Mouse (Mus musculus): ENCODE measurements around the gene Hist1h2aa. TPM values are rescaled to one million over a fixed set of nuclear protein-coding genes. Genes with fewer than 3 reads are reported as not detected.

Gene Hist1h2aa
- polyA plus RNA-seq, 1 experiment from 2014 or later, result not detected

DNA sequence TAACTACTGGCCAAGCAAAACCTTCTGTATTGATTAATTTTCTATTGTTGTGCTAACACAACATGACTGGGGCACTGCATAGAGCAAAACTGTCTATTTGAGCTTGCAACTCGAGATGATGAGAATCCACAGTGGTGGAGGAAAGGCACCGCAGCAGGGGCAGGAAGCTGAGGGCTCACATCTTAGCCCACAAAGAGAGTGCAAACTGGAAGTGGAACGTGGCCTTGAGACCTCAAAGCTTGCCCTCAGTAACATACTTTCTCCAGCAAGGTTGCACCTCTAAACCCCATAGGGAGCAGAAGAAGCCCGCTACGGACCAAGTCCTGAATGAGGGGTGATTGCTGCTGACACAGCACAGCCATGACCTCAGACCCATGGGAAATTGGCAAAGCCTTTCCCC, 24.1 kb upstream of the Hist1h2aa start:
- no peaks in the 10 kb centered on the region for H3K4me1 ChIP-seq (ENCODE audit: control insufficient read depth, insufficient read depth, low read length)
- H3K9ac ChIP-seq (replicated peaks; ENCODE audit: low read length), result no peak overlapping the region
- WGBS, result 61% methylated on average over 5 of the region's 5 CpGs
- no peak overlapping the region for H3K4me3 ChIP-seq (ENCODE audit: low read depth, low read length)
- H3K27ac ChIP-seq (replicated peaks; ENCODE audit: low read depth, low read length), result no peak overlapping the region
- DNase-seq (ENCODE audit: low spot score), result no peak
- no peaks in the 10 kb centered on the region for H3K27me3 ChIP-seq (ENCODE audit: control insufficient read depth, insufficient read depth, low read length)
- H3K9me3 ChIP-seq (replicated peaks; ENCODE audit: control insufficient read depth, low read length), result no peaks in the 10 kb centered on the region
- no peak for ATAC-seq (replicated peaks; ENCODE audit: insufficient number of reproducible peaks, low FRiP score, low TSS enrichment, low read depth)
- H3K4me2 ChIP-seq (ENCODE audit: low read depth, low read length), result no peak overlapping the region
- H3K36me3 ChIP-seq (replicated peaks; ENCODE audit: control insufficient read depth, insufficient read depth, low read depth, low read length), result no peaks in the 10 kb centered on the region

- Histone ChIP-seq H3K27ac (replicated peaks; ENCODE audit: low read depth, low read length) (no peak overlapping the region), H3K4me2 (ENCODE audit: low read depth, low read length) (no peak overlapping the region), H3K9me3 (replicated peaks; ENCODE audit: control insufficient read depth, low read length) (no peaks in the 10 kb centered on the region), H3K4me1 (ENCODE audit: control insufficient read depth, insufficient read depth, low read length) (no peaks in the 10 kb centered on the region), H3K27me3 (ENCODE audit: control insufficient read depth, insufficient read depth, low read length) (no peaks in the 10 kb centered on the region), H3K4me3 (ENCODE audit: low read depth, low read length) (no peak overlapping the region), H3K9ac (replicated peaks; ENCODE audit: low read length) (no peak overlapping the region), H3K36me3 (replicated peaks; ENCODE audit: control insufficient read depth, insufficient read depth, low read depth, low read length) (no peaks in the 10 kb centered on the region)
- no peak for DNase-seq (ENCODE audit: low spot score)
- WGBS, result 82% methylated on average over 5 of the region's 5 CpGs
- no peak for ATAC-seq (replicated peaks; ENCODE audit: insufficient number of reproducible peaks, low FRiP score, low TSS enrichment, low read depth)
Observed at GRCm38 (mm10) chr13:23911335-23911734, 22.9 kb upstream of the Hist1h2aa start.

DNA sequence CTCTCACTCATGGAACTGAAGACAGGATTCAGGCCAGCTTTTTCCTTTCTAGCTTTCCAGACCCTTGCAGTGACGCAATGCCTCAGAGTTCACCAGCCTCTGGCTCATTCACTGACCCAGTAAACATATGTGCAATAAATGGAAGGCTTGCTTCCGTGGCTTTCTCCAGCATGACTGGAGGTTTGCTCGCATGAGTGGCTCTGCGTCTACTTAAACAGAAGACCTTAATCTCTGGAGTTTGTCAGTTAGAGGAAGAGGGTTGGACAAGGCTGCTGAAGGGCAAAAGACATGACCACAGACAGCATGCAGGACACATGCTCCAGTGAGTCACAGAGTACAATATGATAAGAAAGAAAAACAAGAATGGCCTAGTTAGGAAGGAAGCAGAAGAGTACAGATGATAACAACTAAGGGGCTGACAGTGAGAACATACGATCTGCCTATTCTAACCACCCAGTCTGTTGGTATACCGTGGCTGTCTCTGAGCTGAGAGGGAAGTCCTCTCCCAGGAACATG, 20.4 kb upstream of the Hist1h2aa start:
- Histone ChIP-seq H3K4me2 (ENCODE audit: low read depth, low read length) (no peak overlapping the region), H3K4me1 (ENCODE audit: control insufficient read depth, insufficient read depth, low read length) (no peaks in the 10 kb centered on the region), H3K9ac (replicated peaks; ENCODE audit: low read length) (no peak overlapping the region), H3K9me3 (replicated peaks; ENCODE audit: control insufficient read depth, low read length) (no peaks in the 10 kb centered on the region), H3K27me3 (ENCODE audit: control insufficient read depth, insufficient read depth, low read length) (no peaks in the 10 kb centered on the region), H3K4me3 (ENCODE audit: low read depth, low read length) (no peak overlapping the region), H3K36me3 (replicated peaks; ENCODE audit: control insufficient read depth, insufficient read depth, low read depth, low read length) (no peaks in the 10 kb centered on the region), H3K27ac (replicated peaks; ENCODE audit: low read depth, low read length) (no peak overlapping the region)
- WGBS, result 65% methylated on average over 6 of the region's 6 CpGs
- ATAC-seq (replicated peaks; ENCODE audit: insufficient number of reproducible peaks, low FRiP score, low TSS enrichment, low read depth) (no peak), DNase-seq (ENCODE audit: low spot score) (no peak)

DNA sequence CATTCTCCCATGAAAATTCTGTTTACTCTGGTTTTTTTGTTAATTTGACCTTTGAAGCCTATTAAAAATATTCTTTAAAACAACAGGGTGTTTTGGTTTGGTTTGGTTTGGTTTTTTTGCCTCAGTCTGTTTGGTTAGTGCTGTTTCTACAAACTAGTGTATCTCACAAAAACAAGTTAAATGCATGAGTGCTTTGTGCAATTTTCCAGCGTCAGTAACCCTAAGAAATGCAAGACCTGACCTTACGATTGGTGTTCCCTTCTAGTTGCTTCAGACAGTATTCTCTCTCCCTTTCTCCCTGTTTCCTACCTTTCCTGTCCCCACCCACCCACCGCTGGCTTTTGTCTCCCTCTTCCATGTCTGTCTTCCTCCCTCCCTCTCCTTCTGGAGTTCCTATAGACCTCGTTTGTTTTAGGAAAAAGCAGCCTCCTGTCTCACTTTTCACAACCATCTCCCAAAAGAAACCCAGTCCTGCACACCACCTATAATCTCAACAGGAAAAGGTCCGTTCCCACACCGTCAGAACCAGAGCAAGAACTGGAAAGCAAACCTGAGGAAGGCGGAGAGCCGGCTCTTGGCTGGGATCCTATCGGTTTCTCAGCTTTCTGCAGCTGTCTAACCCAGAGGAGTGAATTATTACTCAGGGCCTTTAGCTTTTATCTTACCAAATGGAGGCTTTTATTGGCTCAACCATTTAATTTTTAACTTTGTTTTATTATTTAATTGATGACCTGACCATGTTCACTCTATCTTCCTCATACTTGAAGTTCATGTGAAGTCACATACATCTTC, 19.7 kb upstream of the Hist1h2aa start, which contains the start of gene Slc17a4:
Gene Slc17a4, minus strand, starts transcription at position 634 of the 792 bp plus-strand sequence.
- Histone ChIP-seq H3K9ac (replicated peaks; ENCODE audit: low read length) (no peak within 1 kb of the TSS), H3K4me2 (ENCODE audit: low read depth, low read length) (no peak within 1 kb of the TSS), H3K27me3 (ENCODE audit: control insufficient read depth, insufficient read depth, low read length) (no peaks in the 10 kb centered on the region), H3K36me3 (replicated peaks; ENCODE audit: control insufficient read depth, insufficient read depth, low read depth, low read length) (no peaks in the 10 kb centered on the region), H3K27ac (replicated peaks; ENCODE audit: low read depth, low read length) (no peak within 1 kb of the TSS), H3K9me3 (replicated peaks; ENCODE audit: control insufficient read depth, low read length) (no peaks in the 10 kb centered on the region), H3K4me1 (ENCODE audit: control insufficient read depth, insufficient read depth, low read length) (no peaks in the 10 kb centered on the region), H3K4me3 (ENCODE audit: low read depth, low read length) (no peak within 1 kb of the TSS)
- no peak for DNase-seq (ENCODE audit: low spot score)
- 76% methylated on average over 9 of the region's 9 CpGs for WGBS
- ATAC-seq (replicated peaks; ENCODE audit: insufficient number of reproducible peaks, low FRiP score, low TSS enrichment, low read depth), result no peak

DNA sequence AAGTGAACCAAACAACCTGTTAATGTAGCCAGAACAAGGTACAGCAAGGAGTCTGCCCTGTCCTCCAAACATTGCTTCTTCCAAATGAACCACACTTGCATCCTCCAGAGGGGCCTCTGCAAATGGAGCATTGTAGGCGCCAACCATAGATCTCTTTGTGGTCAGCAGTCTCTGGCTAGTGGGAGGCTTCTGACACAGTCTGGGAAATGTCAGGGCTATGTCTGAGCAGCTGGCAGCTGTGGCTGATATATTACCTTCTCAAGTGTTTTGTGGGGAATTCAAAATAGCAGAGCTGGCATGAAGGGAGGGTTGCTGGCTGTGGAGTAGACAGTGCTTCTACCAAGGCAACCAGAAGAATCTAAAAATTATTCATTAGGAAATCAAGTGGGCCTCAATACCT, 18.1 kb upstream of the Hist1h2aa start:
- DNase-seq (ENCODE audit: low spot score) (no peak), ATAC-seq (replicated peaks; ENCODE audit: insufficient number of reproducible peaks, low FRiP score, low TSS enrichment, low read depth) (no peak)
- Histone ChIP-seq H3K4me1 (ENCODE audit: control insufficient read depth, insufficient read depth, low read length) (no peaks in the 10 kb centered on the region), H3K27ac (replicated peaks; ENCODE audit: low read depth, low read length) (no peak overlapping the region), H3K27me3 (ENCODE audit: control insufficient read depth, insufficient read depth, low read length) (no peaks in the 10 kb centered on the region), H3K36me3 (replicated peaks; ENCODE audit: control insufficient read depth, insufficient read depth, low read depth, low read length) (no peaks in the 10 kb centered on the region), H3K4me2 (ENCODE audit: low read depth, low read length) (no peak overlapping the region), H3K4me3 (ENCODE audit: low read depth, low read length) (no peak overlapping the region), H3K9me3 (replicated peaks; ENCODE audit: control insufficient read depth, low read length) (no peaks in the 10 kb centered on the region), H3K9ac (replicated peaks; ENCODE audit: low read length) (no peak overlapping the region)
- 81% methylated on average over 1 of the region's 1 CpGs for WGBS

GRCm38 (mm10) chr13:23917674-23918073, 16.6 kb upstream of the Hist1h2aa start:
- DNase-seq (ENCODE audit: low spot score), result no peak
- Histone ChIP-seq H3K27me3 (ENCODE audit: control insufficient read depth, insufficient read depth, low read length) (no peaks in the 10 kb centered on the region), H3K9me3 (replicated peaks; ENCODE audit: control insufficient read depth, low read length) (no peaks in the 10 kb centered on the region), H3K4me1 (ENCODE audit: control insufficient read depth, insufficient read depth, low read length) (no peaks in the 10 kb centered on the region), H3K36me3 (replicated peaks; ENCODE audit: control insufficient read depth, insufficient read depth, low read depth, low read length) (no peaks in the 10 kb centered on the region), H3K9ac (replicated peaks; ENCODE audit: low read length) (no peak overlapping the region), H3K4me3 (ENCODE audit: low read depth, low read length) (no peak overlapping the region), H3K4me2 (ENCODE audit: low read depth, low read length) (no peak overlapping the region), H3K27ac (replicated peaks; ENCODE audit: low read depth, low read length) (no peak overlapping the region)
- WGBS, result 81% methylated on average over 4 of the region's 4 CpGs
- no peak for ATAC-seq (replicated peaks; ENCODE audit: insufficient number of reproducible peaks, low FRiP score, low TSS enrichment, low read depth)

DNA sequence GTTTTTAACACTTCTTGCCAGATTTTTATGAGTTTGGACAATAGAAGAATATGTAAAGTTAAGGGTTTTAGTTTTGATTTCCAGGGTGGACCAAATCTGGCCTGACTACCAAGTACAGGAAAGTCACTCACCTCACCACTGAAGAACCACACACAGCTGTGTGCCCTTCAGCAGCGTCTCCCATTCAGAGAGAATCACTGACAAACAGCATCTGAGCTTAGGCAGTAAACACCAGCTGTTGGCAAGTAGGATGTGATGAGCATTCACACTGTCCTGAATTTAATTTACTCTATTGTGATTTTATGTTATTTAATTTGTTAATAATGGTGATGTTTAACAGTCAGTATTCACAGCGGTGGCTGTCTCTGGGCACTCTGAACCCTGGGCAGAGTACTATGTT, 8.5 kb upstream of the Hist1h2aa start:
- Histone ChIP-seq H3K27me3 (ENCODE audit: control insufficient read depth, insufficient read depth, low read length) (no peaks in the 10 kb centered on the region), H3K4me2 (ENCODE audit: low read depth, low read length) (no peak overlapping the region), H3K36me3 (replicated peaks; ENCODE audit: control insufficient read depth, insufficient read depth, low read depth, low read length) (no peaks in the 10 kb centered on the region), H3K27ac (replicated peaks; ENCODE audit: low read depth, low read length) (no peak overlapping the region), H3K9me3 (replicated peaks; ENCODE audit: control insufficient read depth, low read length) (no peaks in the 10 kb centered on the region), H3K9ac (replicated peaks; ENCODE audit: low read length) (no peak overlapping the region), H3K4me1 (ENCODE audit: control insufficient read depth, insufficient read depth, low read length) (no peaks in the 10 kb centered on the region), H3K4me3 (ENCODE audit: low read depth, low read length) (no peak overlapping the region)
- 74% methylated on average over 2 of the region's 2 CpGs for WGBS
- ATAC-seq (replicated peaks; ENCODE audit: insufficient number of reproducible peaks, low FRiP score, low TSS enrichment, low read depth) (no peak), DNase-seq (ENCODE audit: low spot score) (no peak)

DNA sequence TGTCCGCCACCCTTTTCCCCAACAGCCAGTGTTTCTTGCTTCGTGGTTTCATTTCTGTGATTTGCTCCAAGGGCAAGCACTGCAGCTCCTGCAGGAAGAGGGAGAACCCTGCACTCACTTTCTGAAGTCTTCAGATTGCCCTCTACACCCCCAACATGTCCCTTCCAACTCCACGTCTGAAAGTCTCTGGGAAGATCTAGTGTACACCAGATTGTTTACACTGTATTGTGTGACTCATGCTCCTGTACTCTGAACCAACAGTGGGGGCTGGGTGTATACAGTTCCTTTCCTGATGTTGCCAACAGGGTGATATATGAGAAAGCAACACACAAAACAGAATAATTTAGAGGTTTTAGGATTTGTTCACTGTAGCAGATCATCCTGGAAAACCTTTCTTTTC, 5.6 kb upstream of the Hist1h2aa start:
- no peak overlapping the region for H3K4me3 ChIP-seq (ENCODE audit: low read depth, low read length)
- no peak overlapping the region for H3K4me2 ChIP-seq (ENCODE audit: low read depth, low read length)
- no peaks in the 10 kb centered on the region for H3K9me3 ChIP-seq (replicated peaks; ENCODE audit: control insufficient read depth, low read length)
- WGBS, result 68% methylated on average over 3 of the region's 3 CpGs
- ATAC-seq (replicated peaks; ENCODE audit: insufficient number of reproducible peaks, low FRiP score, low TSS enrichment, low read depth), result no peak
- no peaks in the 10 kb centered on the region for H3K27me3 ChIP-seq (ENCODE audit: control insufficient read depth, insufficient read depth, low read length)
- H3K9ac ChIP-seq (replicated peaks; ENCODE audit: low read length), result no peak overlapping the region
- DNase-seq (ENCODE audit: low spot score), result no peak
- H3K27ac ChIP-seq (replicated peaks; ENCODE audit: low read depth, low read length), result no peak overlapping the region
- H3K36me3 ChIP-seq (replicated peaks; ENCODE audit: control insufficient read depth, insufficient read depth, low read depth, low read length), result no peaks in the 10 kb centered on the region
- H3K4me1 ChIP-seq (ENCODE audit: control insufficient read depth, insufficient read depth, low read length), result no peaks in the 10 kb centered on the region
